Mouse (Mus musculus) liver, embryonic 13.5 days (tissue): ENCODE measurements around the gene Wdr91. TPM values are rescaled to one million over a fixed set of nuclear protein-coding genes. Genes with fewer than 3 reads are reported as not detected.
A peak's percentile ranks its signal among the peaks of the same experiment; 100 is the strongest.

ENCODE experiments used
- ATAC-seq: fragments of 200-750 bp; cut with Nextera tagmentation; 2 replicates; pipeline ENCODE4 v1.8.0; 2017; ENCODE audit warnings: low read depth, mild to moderate bottlenecking, moderate number of reproducible peaks, moderate library complexity
- DNase-seq: peaks from one replicate; pipeline ENCODE4 v3.0.0; 2022
- H3K27ac ChIP-seq: fragments of 300-500 bp; sonication (generic); 2 replicates; pipeline ENCODE4 v1.5.1; 2015; ENCODE audit warnings: moderate library complexity, mild to moderate bottlenecking, inconsistent platforms
- H3K27me3 ChIP-seq: fragments of 300-500 bp; sonication (generic); 2 replicates; pipeline ENCODE4 v1.6.1; 2015; ENCODE audit warnings: mild to moderate bottlenecking, inconsistent platforms
- H3K36me3 ChIP-seq: fragments of 300-500 bp; sonication (generic); 2 replicates; pipeline ENCODE4 v1.6.1; 2015; ENCODE audit warnings: mild to moderate bottlenecking, inconsistent platforms
- H3K4me1 ChIP-seq: fragments of 300-500 bp; sonication (generic); replicated peaks from 2 replicates; pipeline ENCODE4 v1.6.1; 2015; ENCODE audit warnings: inconsistent platforms
- H3K4me2 ChIP-seq: fragments of 300-500 bp; sonication (generic); 2 replicates; pipeline ENCODE4 v1.6.1; 2015; ENCODE audit warnings: inconsistent platforms, mild to moderate bottlenecking, moderate library complexity
- H3K4me3 ChIP-seq: fragments of 300-500 bp; sonication (generic); replicated peaks from 2 replicates; pipeline ENCODE4 v1.5.1; 2015; ENCODE audit warnings: mild to moderate bottlenecking, inconsistent platforms
- H3K9ac ChIP-seq: fragments of 300-500 bp; sonication (generic); 2 replicates; pipeline ENCODE4 v1.6.1; 2015; ENCODE audit warnings: mild to moderate bottlenecking, inconsistent platforms
- H3K9me3 ChIP-seq: fragments of 300-500 bp; sonication (generic); replicated peaks from 2 replicates; pipeline ENCODE4 v1.6.1; 2016; ENCODE audit warnings: inconsistent platforms
- WGBS: fragments of 180-500 bp; shearing (Covaris S2); methylation state at CpG from one replicate; pipeline ENCODE4 v1.1.7; 2015; ENCODE audit not compliant: insufficient replicate concordance; 5-methylcytosine and 5-hydroxymethylcytosine counted together
- polyA plus RNA-seq: library from polyadenylated mRNA; unstranded; fragments of >200 nt; fragmentation: Nextera tagmentation; extraction: Ambion mirVana; gene quantifications from 2 replicates; pipeline ENCODE4 v1.2.1, GENCODE M21; 2015

The Wdr91 gene
- polyA plus RNA-seq, 1 experiment from 2014 or later = 12.3 TPM

- no peak for ATAC-seq
- Histone ChIP-seq H3K36me3 (no peaks in the 10 kb centered on the region), H3K4me3 (no peak overlapping the region), H3K27ac (no peak overlapping the region), H3K9ac (no peak overlapping the region), H3K27me3 (no peaks in the 10 kb centered on the region), H3K4me1 (peaks cover 13% of the 10 kb centered on the region), H3K9me3 (no peaks in the 10 kb centered on the region), H3K4me2 (no peak overlapping the region)
- DNase-seq = no peak
- 67% methylated on average over 2 of the region's 2 CpGs for whole genome bisulfite sequencing
Observed at GRCm38 (mm10) chr6:34941496-34941895, 30.8 kb upstream of the Wdr91 start.

DNA sequence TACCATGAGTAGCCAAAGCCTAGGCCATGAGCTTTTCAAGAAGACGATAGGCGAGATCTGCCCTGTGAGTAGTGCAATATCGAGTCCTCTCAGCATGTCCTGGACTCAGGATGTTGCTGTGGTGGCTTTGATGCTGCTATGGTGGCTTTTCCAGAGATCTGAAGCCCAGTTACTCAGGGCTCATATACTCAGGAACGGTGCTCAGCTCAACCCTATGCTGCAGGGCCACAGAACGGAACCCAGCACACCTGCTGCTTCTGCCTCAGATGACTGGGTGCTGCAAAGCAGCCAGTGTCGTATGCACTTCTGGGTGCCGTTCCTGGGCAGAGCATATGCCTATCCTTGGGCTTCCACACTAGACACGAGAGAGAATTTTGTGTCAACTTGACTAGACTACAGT is 28.8 kb upstream of the Wdr91 start:
- H3K4me1 ChIP-seq = peaks cover 13% of the 10 kb centered on the region
- no peaks in the 10 kb centered on the region for H3K9me3 ChIP-seq
- DNase-seq (no peak), ATAC-seq (no peak)
- H3K27ac ChIP-seq = no peak overlapping the region
- 80% methylated on average over 8 of the region's 8 CpGs for WGBS
- no peaks in the 10 kb centered on the region for H3K36me3 ChIP-seq
- H3K9ac ChIP-seq = no peak overlapping the region
- H3K4me2 ChIP-seq = no peak overlapping the region
- H3K4me3 ChIP-seq = no peak overlapping the region
- no peaks in the 10 kb centered on the region for H3K27me3 ChIP-seq

- Histone ChIP-seq H3K27me3 (no peaks in the 10 kb centered on the region), H3K9me3 (no peaks in the 10 kb centered on the region), H3K36me3 (no peaks in the 10 kb centered on the region), H3K4me2 (no peak overlapping the region), H3K4me3 (no peak overlapping the region), H3K27ac (no peak overlapping the region), H3K4me1 (peaks cover 13% of the 10 kb centered on the region), H3K9ac (no peak overlapping the region)
- DNase-seq (no peak), ATAC-seq (no peak)
- WGBS = 29% methylated on average over 4 of the region's 4 CpGs
Observed at GRCm38 (mm10) chr6:34938929-34939325, 28.3 kb upstream of the Wdr91 start.

GRCm38 (mm10) chr6:34938280-34938928 is 27.7 kb upstream of the Wdr91 start:
- H3K27ac ChIP-seq = no peak overlapping the region
- WGBS = 46% methylated on average over 7 of the region's 7 CpGs

GRCm38 (mm10) chr6:34936743-34937142 is 26.1 kb upstream of the Wdr91 start:
- DNase-seq (no peak), ATAC-seq (no peak)
- H3K4me3 ChIP-seq = no peak overlapping the region
- 54% methylated on average over 5 of the region's 5 CpGs for WGBS
- no peak overlapping the region for H3K27ac ChIP-seq
- peaks cover 13% of the 10 kb centered on the region for H3K4me1 ChIP-seq
- no peaks in the 10 kb centered on the region for H3K9me3 ChIP-seq
- no peak overlapping the region for H3K4me2 ChIP-seq
- no peaks in the 10 kb centered on the region for H3K36me3 ChIP-seq
- no peak overlapping the region for H3K9ac ChIP-seq
- no peaks in the 10 kb centered on the region for H3K27me3 ChIP-seq

More at GRCm38 (mm10) chr6:34938280-34938928, 27.7 kb upstream of the Wdr91 start:
- no peaks in the 10 kb centered on the region for H3K36me3 ChIP-seq
- no peak overlapping the region for H3K4me2 ChIP-seq
- DNase-seq (no peak), ATAC-seq (no peak)
- no peak overlapping the region for H3K4me3 ChIP-seq
- H3K27me3 ChIP-seq = no peaks in the 10 kb centered on the region
- H3K9ac ChIP-seq = no peak overlapping the region
- H3K9me3 ChIP-seq = no peaks in the 10 kb centered on the region
- peaks cover 13% of the 10 kb centered on the region for H3K4me1 ChIP-seq

- Histone ChIP-seq H3K36me3 (no peaks in the 10 kb centered on the region), H3K9me3 (no peaks in the 10 kb centered on the region), H3K4me3 (no peak overlapping the region), H3K4me1 (no peaks in the 10 kb centered on the region), H3K27me3 (no peaks in the 10 kb centered on the region), H3K4me2 (no peak overlapping the region), H3K27ac (no peak overlapping the region), H3K9ac (no peak overlapping the region)
- WGBS = 58% methylated on average over 1 of the region's 1 CpGs
- no peak for ATAC-seq
- no peak for DNase-seq
Observed at GRCm38 (mm10) chr6:34932633-34933032, 22.0 kb upstream of the Wdr91 start.

- WGBS = 92% methylated on average over 8 of the region's 8 CpGs
- H3K9ac ChIP-seq = no peak overlapping the region
- ATAC-seq = no peak
Observed at GRCm38 (mm10) chr6:34927594-34927993, 16.9 kb upstream of the Wdr91 start.

GRCm38 (mm10) chr6:34927156-34927555 is 16.5 kb upstream of the Wdr91 start:
- WGBS = 29% methylated on average over 4 of the region's 4 CpGs
- H3K27me3 ChIP-seq = no peaks in the 10 kb centered on the region
- no peak overlapping the region for H3K4me2 ChIP-seq
- H3K36me3 ChIP-seq = no peaks in the 10 kb centered on the region
- no peaks in the 10 kb centered on the region for H3K4me1 ChIP-seq
- ATAC-seq = no peak
- H3K9ac ChIP-seq = no peak overlapping the region
- peak; percentile 38 for DNase-seq
- H3K27ac ChIP-seq = no peak overlapping the region
- no peak overlapping the region for H3K4me3 ChIP-seq
- H3K9me3 ChIP-seq = no peaks in the 10 kb centered on the region

More at GRCm38 (mm10) chr6:34927594-34927993, 16.9 kb upstream of the Wdr91 start:
- Histone ChIP-seq H3K4me1 (no peaks in the 10 kb centered on the region), H3K4me2 (no peak overlapping the region), H3K4me3 (no peak overlapping the region), H3K36me3 (no peaks in the 10 kb centered on the region), H3K9me3 (no peaks in the 10 kb centered on the region), H3K27me3 (no peaks in the 10 kb centered on the region), H3K27ac (no peak overlapping the region)
- DNase-seq = no peak

DNA sequence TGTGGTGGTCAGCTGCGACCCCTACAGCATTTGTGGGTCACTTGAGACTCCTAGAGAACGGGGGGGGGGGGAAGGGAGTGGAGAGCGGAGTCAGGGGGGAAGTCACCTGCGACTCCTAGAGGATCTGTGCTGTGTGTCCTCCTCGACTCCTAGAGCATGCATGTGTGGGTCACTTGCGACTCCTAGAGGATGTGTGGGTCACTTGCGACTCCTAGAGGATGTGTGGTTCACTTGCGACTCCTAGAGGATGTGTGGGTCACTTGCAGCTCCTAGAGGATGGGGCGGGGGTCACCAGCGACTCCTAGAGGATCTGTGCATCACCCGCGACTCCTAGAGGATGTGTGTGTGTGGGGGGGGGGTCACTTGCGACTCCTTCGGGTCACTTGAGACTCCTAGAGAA is 11.3 kb upstream of the Wdr91 start:
- ATAC-seq = peak; percentile 49; the same call in 1 of the 2 replicates
- no peaks in the 10 kb centered on the region for H3K9me3 ChIP-seq
- H3K4me2 ChIP-seq = no peak overlapping the region
- no peak overlapping the region for H3K4me3 ChIP-seq
- H3K4me1 ChIP-seq = peaks cover 7% of the 10 kb centered on the region
- H3K27me3 ChIP-seq = no peaks in the 10 kb centered on the region
- no peak overlapping the region for H3K27ac ChIP-seq
- 37% methylated on average over 14 of the region's 14 CpGs for WGBS
- H3K9ac ChIP-seq = no peak overlapping the region
- no peaks in the 10 kb centered on the region for H3K36me3 ChIP-seq
- DNase-seq = peak; percentile 41

DNA sequence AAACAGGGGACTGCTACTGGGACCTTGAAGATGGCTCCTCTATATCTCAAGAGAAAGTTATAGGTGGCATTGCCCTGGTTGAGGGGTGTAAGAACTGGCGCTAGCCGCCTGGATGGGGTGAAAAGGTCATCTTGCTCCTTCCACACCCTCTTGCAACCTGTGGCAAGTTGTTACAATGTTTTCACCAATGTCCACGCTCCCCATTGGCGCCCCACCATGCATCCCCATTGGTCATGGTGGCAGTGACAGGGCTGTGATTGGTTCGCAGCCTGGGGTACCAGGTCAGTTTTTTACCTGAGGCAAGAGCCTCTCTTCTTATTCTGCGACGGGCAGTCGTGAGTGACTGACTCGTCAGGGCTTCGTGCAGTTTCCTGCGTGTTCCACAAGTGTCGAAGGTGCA is 10.0 kb upstream of the Wdr91 start:
- H3K4me3 ChIP-seq = no peak overlapping the region
- H3K4me1 ChIP-seq = peaks cover 11% of the 10 kb centered on the region
- DNase-seq = no peak
- no peak for ATAC-seq
- H3K9me3 ChIP-seq = no peaks in the 10 kb centered on the region
- no peak overlapping the region for H3K4me2 ChIP-seq
- WGBS = 85% methylated on average over 12 of the region's 12 CpGs
- H3K9ac ChIP-seq = no peak overlapping the region
- no peak overlapping the region for H3K27ac ChIP-seq
- H3K27me3 ChIP-seq = no peaks in the 10 kb centered on the region
- no peaks in the 10 kb centered on the region for H3K36me3 ChIP-seq

DNA sequence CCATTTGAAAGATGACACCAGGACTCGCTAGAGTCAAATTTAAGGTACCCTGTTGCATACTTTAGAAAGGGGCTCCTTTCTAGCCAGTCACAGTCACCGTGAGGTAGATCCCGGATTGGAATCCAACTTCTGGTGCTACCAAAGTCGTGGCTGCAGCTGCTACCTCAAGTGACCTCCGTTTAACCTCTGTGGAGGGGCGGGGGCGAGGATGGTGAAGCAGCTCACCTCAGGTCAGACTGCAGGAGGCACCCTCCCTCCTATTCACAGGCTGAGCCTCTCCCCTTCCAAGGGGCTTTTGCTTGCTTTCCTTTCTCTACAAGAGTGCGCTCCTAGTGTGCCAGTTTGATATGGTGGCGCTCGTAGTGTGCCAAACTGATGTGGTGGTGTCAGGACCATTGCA is 9.3 kb upstream of the Wdr91 start, which contains the start of gene Stra8:
Gene Stra8 (plus strand): TSS at position 208 of the 400 bp plus-strand sequence.
- H3K27me3 ChIP-seq = no peaks in the 10 kb centered on the region
- no peaks in the 10 kb centered on the region for H3K9me3 ChIP-seq
- no peak within 1 kb of the TSS for H3K9ac ChIP-seq
- no peak within 1 kb of the TSS for H3K4me3 ChIP-seq
- H3K27ac ChIP-seq = no peak within 1 kb of the TSS
- H3K4me2 ChIP-seq = no peak within 1 kb of the TSS
- H3K36me3 ChIP-seq = no peaks in the 10 kb centered on the region
- DNase-seq = no peak
- 56% methylated on average over 10 of the region's 10 CpGs for WGBS
- ATAC-seq = no peak
- H3K4me1 ChIP-seq = peaks cover 11% of the 10 kb centered on the region

DNA sequence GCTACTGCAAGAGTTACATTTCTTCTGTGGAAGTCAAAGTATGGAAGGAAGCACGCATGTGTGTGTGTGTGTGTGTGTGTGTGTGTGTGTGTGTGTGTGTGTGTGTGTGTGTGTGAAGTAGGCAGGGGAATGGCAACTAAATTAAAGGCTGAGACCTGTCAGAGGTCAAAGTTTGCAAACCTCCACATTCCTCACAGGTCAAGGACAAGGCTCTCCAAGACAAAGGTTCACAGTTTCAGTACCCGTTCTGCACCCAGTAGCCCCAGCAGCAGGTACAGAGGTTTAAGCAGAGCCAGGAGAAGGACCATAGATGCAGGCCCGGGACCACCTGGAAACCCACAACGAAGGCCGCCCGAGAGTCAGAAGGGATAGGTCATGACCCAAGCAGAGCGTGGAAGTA is 8.5 kb upstream of the Wdr91 start:
- Histone ChIP-seq H3K27me3 (no peaks in the 10 kb centered on the region), H3K27ac (no peak overlapping the region), H3K4me1 (peaks cover 16% of the 10 kb centered on the region), H3K4me2 (no peak overlapping the region), H3K9me3 (no peaks in the 10 kb centered on the region), H3K9ac (no peak overlapping the region), H3K36me3 (no peaks in the 10 kb centered on the region), H3K4me3 (no peak overlapping the region)
- ATAC-seq = no peak
- DNase-seq = no peak
- WGBS = 75% methylated on average over 7 of the region's 7 CpGs
